Mouse (Mus musculus): ENCODE measurements at regions not wholly inside any gene's neighbourhood (a gene's known extent, or its start where the extent isn't known, plus 50 kb on each side); places are given as distances from the start of the nearest gene placed in this dataset.

DNA sequence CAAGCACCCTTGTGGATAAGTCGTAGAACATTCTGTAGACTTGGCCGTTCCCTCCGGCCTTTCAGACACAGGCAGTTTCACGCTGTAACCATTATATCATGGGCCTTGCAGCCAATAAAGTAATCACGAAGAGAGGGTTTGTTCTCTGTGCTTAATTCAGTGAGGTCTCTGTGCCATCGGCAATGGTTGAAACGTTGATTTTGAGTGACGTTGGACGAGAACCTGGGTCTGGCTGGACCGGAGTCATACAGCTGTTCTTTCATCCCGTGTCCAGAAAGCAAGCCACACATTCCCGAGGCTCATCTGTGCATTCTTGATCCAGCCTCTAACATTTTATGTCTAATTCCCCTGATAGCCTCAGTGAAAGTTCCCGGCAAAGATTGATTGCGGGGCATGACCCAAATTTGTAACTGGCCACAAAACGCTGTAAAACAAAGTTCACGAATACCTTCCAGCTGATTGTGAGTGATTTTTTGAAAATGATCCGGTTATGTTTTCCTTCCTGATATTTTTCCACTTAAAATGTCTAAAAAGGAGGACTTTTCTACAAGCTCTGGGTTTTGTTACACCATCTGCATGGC lies 197.1 kb upstream of the Habp2 start:
- WGBS: 87% methylated on average over 17 of the region's 17 CpGs
- H3K36me3 ChIP-seq (ENCODE audit: control insufficient read depth, insufficient read depth, low read length): no peaks in the 10 kb centered on the region
- no peak overlapping the region for H3K4me2 ChIP-seq (ENCODE audit: low read length)
- H3K27ac ChIP-seq (replicated peaks in 1 of 2; ENCODE audit: control insufficient read depth in 1 of 2, insufficient read depth in 1 of 2, low read depth in 2 of 2, low read length in 2 of 2): no peak overlapping the region
- H3K4me3 ChIP-seq (ENCODE audit: control insufficient read depth in 1 of 2, insufficient read depth in 1 of 2, low read depth in 1 of 2, low read length in 2 of 2): no peak overlapping the region
- H3K4me1 ChIP-seq (ENCODE audit: control insufficient read depth in 2 of 2, insufficient read depth in 2 of 2, low read length in 2 of 2): no peaks in the 10 kb centered on the region
- H3K27me3 ChIP-seq (ENCODE audit: control insufficient read depth, insufficient read depth, low read length): no peaks in the 10 kb centered on the region
- H3K9ac ChIP-seq (ENCODE audit: low read length): no peak overlapping the region
- no peak for ATAC-seq (ENCODE audit: insufficient number of reproducible peaks, insufficient read depth, low FRiP score, low read depth)
- no peaks in the 10 kb centered on the region for H3K9me3 ChIP-seq (ENCODE audit: control insufficient read depth, low read length)

DNA sequence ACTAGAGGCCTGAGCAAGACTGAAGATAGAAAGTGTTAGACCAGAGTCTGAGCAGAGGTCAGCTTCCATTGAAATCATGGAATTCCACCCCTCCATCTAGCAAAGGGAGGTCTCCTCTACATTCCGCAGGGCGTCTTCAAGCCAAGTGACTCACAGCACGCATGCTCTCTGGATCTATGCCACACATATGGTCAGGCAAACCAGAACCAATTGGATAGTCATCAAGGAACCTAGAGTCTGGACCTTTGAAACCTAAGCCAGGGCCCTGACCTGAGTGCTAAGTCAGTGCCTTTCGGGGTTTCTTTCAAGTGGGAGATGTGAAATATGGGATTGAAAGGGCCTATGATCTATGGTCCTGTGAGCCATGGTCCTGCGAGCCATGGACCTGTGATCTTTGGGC lies 195.4 kb upstream of the Habp2 start:
- H3K4me3 ChIP-seq (ENCODE audit: control insufficient read depth in 1 of 2, insufficient read depth in 1 of 2, low read depth in 1 of 2, low read length in 2 of 2): no peak overlapping the region
- H3K9me3 ChIP-seq (ENCODE audit: control insufficient read depth, low read length): no peaks in the 10 kb centered on the region
- no peaks in the 10 kb centered on the region for H3K27me3 ChIP-seq (ENCODE audit: control insufficient read depth, insufficient read depth, low read length)
- no peaks in the 10 kb centered on the region for H3K36me3 ChIP-seq (ENCODE audit: control insufficient read depth, insufficient read depth, low read length)
- no peak overlapping the region for H3K4me2 ChIP-seq (ENCODE audit: low read length)
- no peak overlapping the region for H3K9ac ChIP-seq (ENCODE audit: low read length)
- WGBS: 87% methylated on average over 5 of the region's 5 CpGs
- H3K4me1 ChIP-seq (ENCODE audit: control insufficient read depth in 2 of 2, insufficient read depth in 2 of 2, low read length in 2 of 2): no peaks in the 10 kb centered on the region
- no peak overlapping the region for H3K27ac ChIP-seq (replicated peaks in 1 of 2; ENCODE audit: control insufficient read depth in 1 of 2, insufficient read depth in 1 of 2, low read depth in 2 of 2, low read length in 2 of 2)
- ATAC-seq (ENCODE audit: insufficient number of reproducible peaks, insufficient read depth, low FRiP score, low read depth): no peak

DNA sequence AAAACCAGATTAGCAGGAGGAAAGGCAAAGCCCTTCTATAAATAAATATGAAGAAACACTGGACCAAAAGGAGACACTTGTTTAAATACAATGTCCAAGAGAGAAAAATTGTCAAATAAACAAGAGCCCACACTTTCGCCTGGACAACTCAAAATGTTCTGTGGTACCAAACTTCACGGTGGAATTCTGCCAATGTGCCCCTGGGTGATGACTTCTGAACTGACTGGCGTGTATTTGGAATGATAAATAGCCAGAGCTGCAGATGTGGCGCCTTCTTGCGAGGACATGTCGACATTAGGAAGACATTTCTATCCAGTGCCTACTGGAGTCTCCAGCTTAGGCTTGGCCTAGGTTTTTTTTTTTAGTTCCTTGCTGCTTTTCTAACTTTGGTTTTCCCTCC lies 191.1 kb upstream of the Habp2 start:
- H3K36me3 ChIP-seq (ENCODE audit: control insufficient read depth, insufficient read depth, low read length): no peaks in the 10 kb centered on the region
- H3K27ac ChIP-seq (replicated peaks in 1 of 2; ENCODE audit: control insufficient read depth in 1 of 2, insufficient read depth in 1 of 2, low read depth in 2 of 2, low read length in 2 of 2): no peak overlapping the region
- H3K9me3 ChIP-seq (ENCODE audit: control insufficient read depth, low read length): 0 out of 2 replicates have a peak, but pooled peaks cover 13% of the 10 kb centered on the region
- H3K27me3 ChIP-seq (ENCODE audit: control insufficient read depth, insufficient read depth, low read length): no peaks in the 10 kb centered on the region
- no peak for ATAC-seq (ENCODE audit: insufficient number of reproducible peaks, insufficient read depth, low FRiP score, low read depth)
- no peak overlapping the region for H3K4me3 ChIP-seq (ENCODE audit: control insufficient read depth in 1 of 2, insufficient read depth in 1 of 2, low read depth in 1 of 2, low read length in 2 of 2)
- no peaks in the 10 kb centered on the region for H3K4me1 ChIP-seq (ENCODE audit: control insufficient read depth in 2 of 2, insufficient read depth in 2 of 2, low read length in 2 of 2)
- no peak overlapping the region for H3K9ac ChIP-seq (ENCODE audit: low read length)
- 70% methylated on average over 6 of the region's 6 CpGs for WGBS
- no peak overlapping the region for H3K4me2 ChIP-seq (ENCODE audit: low read length)

DNA sequence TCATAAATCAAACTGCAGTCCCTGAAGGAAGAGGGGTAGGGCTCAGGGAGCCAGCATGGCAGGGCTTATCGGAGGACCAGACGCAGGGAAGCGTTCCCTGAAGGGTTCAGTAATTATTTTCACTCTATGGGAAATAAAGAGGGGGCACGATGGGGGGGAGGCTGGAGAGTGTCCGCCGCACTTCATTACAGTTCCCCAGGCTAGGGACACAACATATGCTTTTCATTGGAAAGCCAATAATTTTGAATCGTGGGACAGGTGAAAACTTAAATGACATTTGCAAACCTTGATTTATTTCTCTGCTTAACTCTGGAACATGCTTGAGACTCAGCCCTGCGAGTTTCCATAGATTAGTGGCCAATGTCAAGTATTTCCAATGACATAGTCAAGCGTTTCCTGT lies 187.2 kb upstream of the Habp2 start:
- 79% methylated on average over 9 of the region's 9 CpGs for WGBS
- Histone ChIP-seq H3K9ac (ENCODE audit: low read length) (no peak overlapping the region), H3K9me3 (ENCODE audit: control insufficient read depth, low read length) (0 out of 2 replicates have a peak, but pooled peaks cover 13% of the 10 kb centered on the region), H3K36me3 (ENCODE audit: control insufficient read depth, insufficient read depth, low read length) (no peaks in the 10 kb centered on the region), H3K4me1 (ENCODE audit: control insufficient read depth in 2 of 2, insufficient read depth in 2 of 2, low read length in 2 of 2) (no peaks in the 10 kb centered on the region), H3K4me2 (ENCODE audit: low read length) (no peak overlapping the region), H3K4me3 (ENCODE audit: control insufficient read depth in 1 of 2, insufficient read depth in 1 of 2, low read depth in 1 of 2, low read length in 2 of 2) (no peak overlapping the region), H3K27me3 (ENCODE audit: control insufficient read depth, insufficient read depth, low read length) (no peaks in the 10 kb centered on the region), H3K27ac (replicated peaks in 1 of 2; ENCODE audit: control insufficient read depth in 1 of 2, insufficient read depth in 1 of 2, low read depth in 2 of 2, low read length in 2 of 2) (no peak overlapping the region)
- no peak for ATAC-seq (ENCODE audit: insufficient number of reproducible peaks, insufficient read depth, low FRiP score, low read depth)

DNA sequence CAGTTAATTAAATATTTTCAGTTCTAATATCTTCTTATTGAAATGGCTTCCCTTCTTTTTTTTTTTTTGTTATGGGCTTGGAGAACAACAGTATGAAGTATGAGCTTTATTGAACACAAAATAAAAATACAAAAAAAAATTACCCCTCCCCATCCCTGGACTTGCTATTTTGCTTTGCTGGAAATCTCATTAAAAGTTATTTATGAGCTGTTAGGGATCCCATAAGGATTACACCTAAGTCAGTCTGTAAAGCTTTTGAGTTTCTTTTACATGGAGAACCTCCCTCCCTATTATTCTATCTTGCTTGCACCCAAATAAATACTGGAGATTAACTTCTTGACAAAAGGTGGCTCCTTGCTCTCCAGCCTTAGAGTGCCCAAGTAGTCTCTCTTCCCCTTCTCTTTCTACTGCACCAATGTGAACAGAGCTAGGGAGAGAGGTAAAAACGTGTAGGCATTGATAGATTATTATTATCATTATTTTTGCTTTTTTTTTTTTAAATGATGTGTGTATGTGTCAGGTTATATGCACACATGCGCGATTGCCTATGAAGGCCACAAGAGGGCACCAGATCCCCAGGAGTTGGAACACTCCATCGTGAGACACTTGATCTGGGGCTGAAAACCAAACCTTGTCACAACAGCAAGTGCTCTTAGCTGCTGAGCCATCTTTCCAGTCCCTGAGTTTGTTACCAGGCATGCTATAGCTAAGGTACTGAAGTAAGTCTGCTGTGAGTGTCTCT lies 186.6 kb upstream of the Habp2 start:
- H3K9me3 ChIP-seq (ENCODE audit: control insufficient read depth, low read length): 0 out of 2 replicates have a peak, but pooled peaks cover 13% of the 10 kb centered on the region
- no peak overlapping the region for H3K4me3 ChIP-seq (ENCODE audit: control insufficient read depth in 1 of 2, insufficient read depth in 1 of 2, low read depth in 1 of 2, low read length in 2 of 2)
- H3K4me2 ChIP-seq (ENCODE audit: low read length): no peak overlapping the region
- H3K27ac ChIP-seq (replicated peaks in 1 of 2; ENCODE audit: control insufficient read depth in 1 of 2, insufficient read depth in 1 of 2, low read depth in 2 of 2, low read length in 2 of 2): no peak overlapping the region
- no peaks in the 10 kb centered on the region for H3K4me1 ChIP-seq (ENCODE audit: control insufficient read depth in 2 of 2, insufficient read depth in 2 of 2, low read length in 2 of 2)
- H3K9ac ChIP-seq (ENCODE audit: low read length): no peak overlapping the region
- no peak for ATAC-seq (ENCODE audit: insufficient number of reproducible peaks, insufficient read depth, low FRiP score, low read depth)
- H3K36me3 ChIP-seq (ENCODE audit: control insufficient read depth, insufficient read depth, low read length): no peaks in the 10 kb centered on the region
- no peaks in the 10 kb centered on the region for H3K27me3 ChIP-seq (ENCODE audit: control insufficient read depth, insufficient read depth, low read length)
- 65% methylated on average over 4 of the region's 4 CpGs for WGBS

DNA sequence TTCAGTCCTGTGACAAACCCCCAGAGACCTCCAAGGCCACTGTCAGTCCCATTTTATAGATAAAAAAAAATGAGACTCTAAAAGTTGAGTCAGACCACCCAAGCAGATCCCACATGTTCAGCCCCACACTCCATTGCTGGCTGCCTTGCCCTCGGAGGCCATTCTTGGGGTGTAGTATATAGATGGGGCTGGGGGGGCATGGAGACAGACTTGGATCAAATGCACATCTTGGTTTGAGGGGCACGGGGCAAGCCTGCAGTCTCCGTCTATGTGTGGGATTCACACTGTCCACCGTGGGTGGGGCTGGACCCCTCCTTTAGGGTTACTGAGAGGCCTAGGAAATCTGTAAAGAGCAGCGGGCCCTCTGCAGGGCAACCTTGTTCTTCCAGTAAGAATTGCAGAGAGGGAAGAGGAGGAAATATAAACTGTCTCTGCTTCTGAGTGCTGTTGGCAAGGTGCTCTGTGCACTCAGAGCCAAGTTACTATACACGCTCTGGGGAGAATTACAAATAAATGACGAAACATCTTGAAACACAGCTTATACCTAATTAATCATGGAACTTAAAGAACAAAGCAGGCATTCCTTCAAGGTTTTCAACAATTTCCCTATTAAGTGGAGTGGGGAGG lies 184.4 kb upstream of the Habp2 start:
- Histone ChIP-seq H3K27ac (replicated peaks in 1 of 2; ENCODE audit: control insufficient read depth in 1 of 2, insufficient read depth in 1 of 2, low read depth in 2 of 2, low read length in 2 of 2) (no peak overlapping the region), H3K36me3 (ENCODE audit: control insufficient read depth, insufficient read depth, low read length) (no peaks in the 10 kb centered on the region), H3K9me3 (ENCODE audit: control insufficient read depth, low read length) (0 out of 2 replicates have a peak, but pooled peaks cover 13% of the 10 kb centered on the region), H3K9ac (ENCODE audit: low read length) (no peak overlapping the region), H3K4me3 (ENCODE audit: control insufficient read depth in 1 of 2, insufficient read depth in 1 of 2, low read depth in 1 of 2, low read length in 2 of 2) (no peak overlapping the region), H3K27me3 (ENCODE audit: control insufficient read depth, insufficient read depth, low read length) (no peaks in the 10 kb centered on the region), H3K4me2 (ENCODE audit: low read length) (no peak overlapping the region), H3K4me1 (ENCODE audit: control insufficient read depth in 2 of 2, insufficient read depth in 2 of 2, low read length in 2 of 2) (no peaks in the 10 kb centered on the region)
- WGBS: 82% methylated on average over 7 of the region's 7 CpGs
- no peak for ATAC-seq (ENCODE audit: insufficient number of reproducible peaks, insufficient read depth, low FRiP score, low read depth)

DNA sequence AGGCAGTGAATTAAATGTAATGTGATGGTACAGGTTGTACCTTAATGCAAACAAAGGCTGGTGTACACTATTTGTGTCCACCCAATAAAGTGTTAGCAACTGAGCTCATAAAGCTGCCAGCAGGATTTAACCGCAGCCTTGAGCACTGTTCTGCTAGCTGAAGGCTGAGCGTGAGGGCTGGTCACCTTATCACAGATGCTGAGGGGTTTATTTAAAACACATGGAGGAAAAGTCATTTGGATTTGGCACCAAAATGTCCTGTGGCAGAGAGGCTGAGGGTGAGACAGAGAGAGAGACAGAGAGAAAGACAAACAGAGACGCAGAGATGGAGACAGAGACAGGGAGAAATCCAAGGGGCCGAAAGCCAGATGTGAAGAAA lies 181.9 kb upstream of the Habp2 start:
- no peaks in the 10 kb centered on the region for H3K36me3 ChIP-seq (ENCODE audit: control insufficient read depth, insufficient read depth, low read length)
- no peak overlapping the region for H3K9ac ChIP-seq (ENCODE audit: low read length)
- ATAC-seq (ENCODE audit: insufficient number of reproducible peaks, insufficient read depth, low FRiP score, low read depth): no peak
- H3K4me1 ChIP-seq (ENCODE audit: control insufficient read depth in 2 of 2, insufficient read depth in 2 of 2, low read length in 2 of 2): no peaks in the 10 kb centered on the region
- 0 out of 2 replicates have a peak, but pooled peaks cover 5% of the 10 kb centered on the region for H3K9me3 ChIP-seq (ENCODE audit: control insufficient read depth, low read length)
- WGBS: 65% methylated on average over 4 of the region's 4 CpGs
- no peak overlapping the region for H3K4me2 ChIP-seq (ENCODE audit: low read length)
- H3K27ac ChIP-seq (replicated peaks in 1 of 2; ENCODE audit: control insufficient read depth in 1 of 2, insufficient read depth in 1 of 2, low read depth in 2 of 2, low read length in 2 of 2): no peak overlapping the region
- H3K27me3 ChIP-seq (ENCODE audit: control insufficient read depth, insufficient read depth, low read length): no peaks in the 10 kb centered on the region
- no peak overlapping the region for H3K4me3 ChIP-seq (ENCODE audit: control insufficient read depth in 1 of 2, insufficient read depth in 1 of 2, low read depth in 1 of 2, low read length in 2 of 2)
